25 mouse cellular contexts compared by ENCODE assay signal in the genomic region with DNA sequence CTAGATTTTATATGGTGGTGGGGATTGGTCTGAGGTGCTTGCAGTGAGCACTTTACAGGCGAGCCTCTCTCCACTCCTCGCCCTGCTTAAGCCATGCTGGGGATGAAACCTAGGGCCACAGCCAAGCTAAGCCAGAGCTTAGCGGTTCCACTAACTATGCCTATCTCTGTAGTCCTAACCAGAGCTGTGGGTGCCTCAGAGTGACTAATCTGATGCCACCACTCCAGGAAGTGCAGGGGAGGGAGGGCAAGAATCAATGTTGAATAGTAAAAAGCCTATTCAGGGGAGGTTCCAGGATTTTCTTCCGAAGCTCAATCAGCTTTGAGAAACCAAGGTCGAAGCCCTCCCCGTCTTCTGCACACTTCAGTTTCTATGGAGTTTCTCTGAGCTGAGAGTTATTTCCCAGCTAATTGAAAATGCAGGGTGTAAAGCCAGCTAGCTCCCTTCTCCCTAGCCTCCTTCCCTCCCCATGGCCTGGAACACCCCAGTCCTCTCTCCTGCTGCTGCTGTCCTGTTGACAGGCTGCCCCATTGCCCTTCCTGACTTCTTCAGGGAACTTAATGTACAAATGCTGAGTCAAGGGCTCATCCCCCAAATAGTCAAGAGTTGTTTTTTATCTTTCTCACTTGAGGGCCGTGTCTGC. TPM values are rescaled to one million over a fixed set of nuclear protein-coding genes. Genes with fewer than 3 reads are reported as not detected.
A peak's percentile ranks its signal among the peaks of the same experiment; 100 is the strongest.
DNase-seq lines count a peak whose midpoint lies in the region; ATAC-seq and TF ChIP-seq lines count a peak whose summit lies in the region.
"Had no signal": no experiment of that assay in that cellular context is flagged by ENCODE, and none has a peak within 500 bp of the region (broad histone marks: within the 10 kb centered on the region; RNA-seq: fewer than 3 reads in every experiment).

No protein-coding gene starts in this region.

- H3K36me3 ChIP-seq in hindbrain, embryonic 16.5 days (ENCODE audit: control insufficient read depth, insufficient read depth, low read length) = no peaks in the 10 kb centered on the region
- H3K36me3 ChIP-seq in hindbrain, embryonic 11.5 days (ENCODE audit: control insufficient read depth, insufficient read depth, low read length) = no peaks in the 10 kb centered on the region
- H3K36me3 ChIP-seq in MEL (ENCODE audit: control insufficient read depth in 1 of 2, insufficient read depth in 2 of 2, low read length in 2 of 2) = peaks cover 0 to 9% of the 10 kb centered on the region in 2 experiments; a peak in 2 of 4 replicates
- H3K36me3 ChIP-seq: embryonic facial prominence, embryonic 12.5 days; embryonic facial prominence, embryonic 15.5 days; forebrain, embryonic 12.5 days; hindbrain, embryonic 12.5 days had no signal

- no peak for DNase-seq in hindbrain, embryonic 11.5 days (ENCODE audit: low spot score)
- DNase-seq in MEL (ENCODE audit: low read depth, low spot score) = peak; percentile 69
- peak; percentile 21 for DNase-seq in brain, adult 2 months (ENCODE audit: low read depth, low spot score)
- no peak for DNase-seq in cerebellum, adult 18-20 months
- DNase-seq: adrenal gland, adult 8-10 months; cerebellum, adult 11 months; cerebellum, adult 8-10 months; cerebellum, postnatal 14 days; gastrocnemius, postnatal 25 days; heart, adult 2 months; heart, postnatal 14 days; heart, postnatal 4 days; kidney, adult 2 months had no signal

- no peak for TF ChIP-seq RAD21 in MEL (IDR thresholded peaks at IDR 0.05; ENCODE audit: low read depth, low read length)

- peaks cover 2% of the 10 kb centered on the region; the same call in 1 of the 2 replicates for H3K9me3 ChIP-seq in hindbrain, embryonic 16.5 days (ENCODE audit: control insufficient read depth, low read length)
- peaks cover 4% of the 10 kb centered on the region; the same call in 1 of the 2 replicates for H3K9me3 ChIP-seq in hindbrain, embryonic 11.5 days (ENCODE audit: control insufficient read depth, low read length)
- H3K9me3 ChIP-seq in MEL (replicated peaks; ENCODE audit: insufficient read depth, low read length) = no peaks in the 10 kb centered on the region
- H3K9me3 ChIP-seq: embryonic facial prominence, embryonic 12.5 days; embryonic facial prominence, embryonic 15.5 days had no signal

- no peaks in the 10 kb centered on the region for H3K4me1 ChIP-seq in hindbrain, embryonic 16.5 days (ENCODE audit: control insufficient read depth, insufficient read depth, low read depth, low read length)
- H3K4me1 ChIP-seq in hindbrain, embryonic 11.5 days (replicated peaks; ENCODE audit: control insufficient read depth, insufficient read depth, low read length) = no peaks in the 10 kb centered on the region
- H3K4me1 ChIP-seq in MEL (ENCODE audit: control insufficient read depth in 1 of 2, insufficient read depth in 2 of 2, low read length in 2 of 2) = peaks cover 0 to 9% of the 10 kb centered on the region in 2 experiments; a peak in 3 of 4 replicates
- H3K4me1 ChIP-seq: embryonic facial prominence, embryonic 12.5 days; embryonic facial prominence, embryonic 15.5 days; forebrain, embryonic 12.5 days; hindbrain, embryonic 12.5 days had no signal

- H3K27me3 ChIP-seq in hindbrain, embryonic 16.5 days (replicated peaks; ENCODE audit: control insufficient read depth, insufficient read depth, low read length) = no peaks in the 10 kb centered on the region
- no peaks in the 10 kb centered on the region for H3K27me3 ChIP-seq in hindbrain, embryonic 11.5 days (ENCODE audit: control insufficient read depth, insufficient read depth, low read length)
- H3K27me3 ChIP-seq in MEL (ENCODE audit: control insufficient read depth in 1 of 2, insufficient read depth in 2 of 2, low read length in 2 of 2) = no peaks in the 10 kb centered on the region
- H3K27me3 ChIP-seq: embryonic facial prominence, embryonic 12.5 days; embryonic facial prominence, embryonic 15.5 days; forebrain, embryonic 12.5 days; heart, embryonic 13.5 days; hindbrain, embryonic 12.5 days had no signal

- WGBS in hindbrain, embryonic 16.5 days = 63% methylated on average over 7 of the region's 7 CpGs
- WGBS in hindbrain, embryonic 11.5 days = 65% methylated on average over 7 of the region's 7 CpGs

- H3K4me2 ChIP-seq in hindbrain, embryonic 16.5 days (ENCODE audit: low read length) = no peak overlapping the region
- no peak overlapping the region for H3K4me2 ChIP-seq in hindbrain, embryonic 11.5 days (replicated peaks; ENCODE audit: low read depth, low read length)
- H3K4me2 ChIP-seq: embryonic facial prominence, embryonic 12.5 days; embryonic facial prominence, embryonic 15.5 days; forebrain, embryonic 12.5 days; heart, embryonic 13.5 days; hindbrain, embryonic 12.5 days had no signal

- ATAC-seq in hindbrain, embryonic 16.5 days = peak; percentile 60; the same call in 1 of the 2 replicates
- ATAC-seq in hindbrain, embryonic 11.5 days (ENCODE audit: low FRiP score) = no peak
- peak; percentile 79 for ATAC-seq in megakaryocyte-erythroid progenitor cell, adult 5-6 weeks (replicated peaks; ENCODE audit: low FRiP score, low TSS enrichment, poor library complexity, severe bottlenecking)
- ATAC-seq: activated CD4-positive, CD25-positive, alpha-beta regulatory T cell, adult 4 months; CD4-positive, CD25-positive, alpha-beta regulatory T cell, adult 4 months; forebrain, embryonic 16.5 days; intestine, postnatal 0 days had no signal

- no peak for TF ChIP-seq POLR2A in MEL (IDR thresholded peaks at IDR 0.05; ENCODE audit: control insufficient read depth in 1 of 2, insufficient read depth in 1 of 2, low read depth in 1 of 2, low read length in 2 of 2, poor library complexity in 1 of 2)

- H3K27ac ChIP-seq in hindbrain, embryonic 16.5 days (ENCODE audit: low read depth, low read length) = no peak overlapping the region
- H3K27ac ChIP-seq in hindbrain, embryonic 11.5 days (ENCODE audit: low read depth, low read length) = no peak overlapping the region
- H3K27ac ChIP-seq in MEL (ENCODE audit: control insufficient read depth, low read depth, low read length) = no peak overlapping the region; the same call in 1 of the 2 replicates
- H3K27ac ChIP-seq: embryonic facial prominence, embryonic 12.5 days; embryonic facial prominence, embryonic 15.5 days; forebrain, embryonic 12.5 days; heart, adult 2 months; heart, embryonic 10.5 days; heart, embryonic 13.5 days; hindbrain, embryonic 12.5 days had no signal

- no peak overlapping the region for H3K9ac ChIP-seq in hindbrain, embryonic 16.5 days (ENCODE audit: low read depth, low read length)
- H3K9ac ChIP-seq in hindbrain, embryonic 11.5 days (ENCODE audit: low read depth, low read length) = no peak overlapping the region
- 0 out of 2 replicates have a peak overlapping the region, but pooled peaks have one; percentile 5 for H3K9ac ChIP-seq in MEL (ENCODE audit: control insufficient read depth, low read depth, low read length, poor library complexity, severe bottlenecking)
- H3K9ac ChIP-seq: embryonic facial prominence, embryonic 12.5 days; embryonic facial prominence, embryonic 15.5 days; forebrain, embryonic 12.5 days; heart, embryonic 13.5 days; hindbrain, embryonic 12.5 days had no signal

- TF ChIP-seq CTCF in MEL (IDR thresholded peaks at IDR 0.05 in 2 of 3, conservative IDR thresholded peaks at IDR 0.05 in 1 of 3; ENCODE audit: control insufficient read depth in 1 of 3, insufficient read depth in 1 of 3, low read depth in 2 of 3, low read length in 3 of 3, poor library complexity in 1 of 3, severe bottlenecking in 1 of 3) = no peak

- TF ChIP-seq EP300 in MEL (IDR thresholded peaks at IDR 0.05; ENCODE audit: low read depth in 1 of 2, low read length in 2 of 2) = peak; percentile 55 to 61; a peak in 3 of 4 replicates

- no peak overlapping the region for H3K4me3 ChIP-seq in hindbrain, embryonic 16.5 days (ENCODE audit: low read length)
- H3K4me3 ChIP-seq in hindbrain, embryonic 11.5 days (ENCODE audit: low read depth, low read length) = no peak overlapping the region
- H3K4me3 ChIP-seq in MEL (ENCODE audit: control insufficient read depth in 1 of 2, insufficient read depth in 1 of 2, low read depth in 2 of 2, low read length in 2 of 2) = peak overlapping the region in 1 of 2 experiments; percentile 17; a peak in 1 of 4 replicates
- H3K4me3 ChIP-seq: embryonic facial prominence, embryonic 12.5 days; embryonic facial prominence, embryonic 15.5 days; forebrain, embryonic 12.5 days; heart, adult 2 months; heart, embryonic 10.5 days; heart, embryonic 13.5 days; hindbrain, embryonic 12.5 days had no signal

- H3K79me2 ChIP-seq in MEL (ENCODE audit: control insufficient read depth, insufficient read depth, low read length, poor library complexity) = no peaks in the 10 kb centered on the region

RNA-seq across cellular contexts. Expression of a gene that starts 20.7 kb away (rescaled TPM):
- 0.57 and 0.90 TPM in 2 replicates for polyA plus RNA-seq in hindbrain, embryonic 16.5 days (2015; fragmentation: Nextera tagmentation; extraction: Ambion mirVana)
- 0.56 and 0.66 TPM in 2 replicates for polyA plus RNA-seq in hindbrain, embryonic 11.5 days (2014; fragmentation: Nextera tagmentation; extraction: Ambion mirVana)
- 0.07 TPM in 1 of 2 replicates, not detected in the other for total RNA-seq in MEL (2012; rRNA removed)
- under 1 TPM in 1 of 2 experiments, not detected in 1; 0.01 TPM for polyA plus RNA-seq in MEL (2012; ENCODE audit: insufficient read depth in 1 of 2, insufficient read length in 2 of 2, low read depth in 1 of 2, low replicate concordance in 2 of 2, missing spikeins in 1 of 2)
- total RNA-seq in megakaryocyte-erythroid progenitor cell, adult 5-6 weeks (2014; fragmentation: Nextera tagmentation) = not detected in 2 replicates
- not detected in 2 replicates for total RNA-seq in megakaryocyte-erythroid progenitor cell, adult 5-6 weeks (2017)
- polyA plus RNA-seq: activated CD4-positive, CD25-positive, alpha-beta regulatory T cell, adult 4 months; CD4-positive, CD25-positive, alpha-beta regulatory T cell, adult 4 months had no signal

RNA-seq across cellular contexts. Expression of a gene that starts 31.5 kb away (rescaled TPM):
- 38.8 and 42.0 TPM in 2 replicates for polyA plus RNA-seq in hindbrain, embryonic 16.5 days (2015; fragmentation: Nextera tagmentation; extraction: Ambion mirVana)
- 61.4 and 62.4 TPM in 2 replicates for polyA plus RNA-seq in hindbrain, embryonic 11.5 days (2014; fragmentation: Nextera tagmentation; extraction: Ambion mirVana)
- total RNA-seq in MEL (2012; rRNA removed) = 43.0 and 51.5 TPM in 2 replicates
- polyA plus RNA-seq in MEL (2012; ENCODE audit: insufficient read depth in 1 of 2, insufficient read length in 2 of 2, low read depth in 1 of 2, low replicate concordance in 2 of 2, missing spikeins in 1 of 2) = 10 to 100 TPM in 1 of 2 experiments, not detected in 1; 76.0 TPM
- total RNA-seq in megakaryocyte-erythroid progenitor cell, adult 5-6 weeks (2014; fragmentation: Nextera tagmentation) = 25.2 and 26.5 TPM in 2 replicates
- 76.2 and 107 TPM in 2 replicates for total RNA-seq in megakaryocyte-erythroid progenitor cell, adult 5-6 weeks (2017)

RNA-seq across cellular contexts. Expression of a gene that starts 40.8 kb away (rescaled TPM):
- polyA plus RNA-seq in hindbrain, embryonic 16.5 days (2015; fragmentation: Nextera tagmentation; extraction: Ambion mirVana) = 46.2 and 47.9 TPM in 2 replicates
- polyA plus RNA-seq in hindbrain, embryonic 11.5 days (2014; fragmentation: Nextera tagmentation; extraction: Ambion mirVana) = 41.2 and 48.5 TPM in 2 replicates
- 42.8 and 44.0 TPM in 2 replicates for total RNA-seq in MEL (2012; rRNA removed)
- polyA plus RNA-seq in MEL (2012; ENCODE audit: insufficient read depth in 1 of 2, insufficient read length in 2 of 2, low read depth in 1 of 2, low replicate concordance in 2 of 2, missing spikeins in 1 of 2) = 10 to 100 TPM in 1 of 2 experiments, not detected in 1; 34.8 TPM
- total RNA-seq in megakaryocyte-erythroid progenitor cell, adult 5-6 weeks (2014; fragmentation: Nextera tagmentation) = 27.8 and 29.6 TPM in 2 replicates
- 37.9 and 46.2 TPM in 2 replicates for total RNA-seq in megakaryocyte-erythroid progenitor cell, adult 5-6 weeks (2017)

RNA-seq across cellular contexts. Expression of a gene that starts 40.9 kb away (rescaled TPM):
- 69.9 and 71.6 TPM in 2 replicates for polyA plus RNA-seq in hindbrain, embryonic 16.5 days (2015; fragmentation: Nextera tagmentation; extraction: Ambion mirVana)
- polyA plus RNA-seq in hindbrain, embryonic 11.5 days (2014; fragmentation: Nextera tagmentation; extraction: Ambion mirVana) = 133 and 140 TPM in 2 replicates
- total RNA-seq in MEL (2012; rRNA removed) = 227 and 231 TPM in 2 replicates
- 100 to 1,000 TPM in 1 of 2 experiments, not detected in 1; 361 TPM for polyA plus RNA-seq in MEL (2012; ENCODE audit: insufficient read depth in 1 of 2, insufficient read length in 2 of 2, low read depth in 1 of 2, low replicate concordance in 2 of 2, missing spikeins in 1 of 2)
- total RNA-seq in megakaryocyte-erythroid progenitor cell, adult 5-6 weeks (2014; fragmentation: Nextera tagmentation) = 185 and 256 TPM in 2 replicates
- total RNA-seq in megakaryocyte-erythroid progenitor cell, adult 5-6 weeks (2017) = 247 and 289 TPM in 2 replicates

Comparison
In these comparisons a context has a peak if more than half of its experiments do, and no peak if none do; other contexts are left out.
1. DNase-seq: peak in MEL (single experiment) and brain, adult 2 months (single experiment); none in hindbrain, embryonic 11.5 days (single experiment) and cerebellum, adult 18-20 months (0 of 2).